Mouse (Mus musculus) cerebellum, postnatal 4 days (tissue): ENCODE measurements around the gene Gas2l2.

Source experiments
- DNase-seq, 2 experiments: peaks; one replicate each; pipeline ENCODE4 v3.0.0; 2022; ENCODE audit warnings: low spot score in 2 of 2, mixed read lengths in 1 of 2

The Gas2l2 gene

GRCm38 (mm10) chr11:83443824-83444223 lies 14.6 kb upstream of the Gas2l2 start:
- DNase-seq, result no peak

- peak; percentile 58 to 88 for DNase-seq
Observed at GRCm38 (mm10) chr11:83442596-83443267, 13.5 kb upstream of the Gas2l2 start.

- DNase-seq, result no peak
Observed at GRCm38 (mm10) chr11:83441235-83441634, 12.0 kb upstream of the Gas2l2 start.

- peak; percentile 83 to 90 for DNase-seq
Observed at GRCm38 (mm10) chr11:83440081-83441064, 11.1 kb upstream of the Gas2l2 start.

- no peak for DNase-seq
Observed at GRCm38 (mm10) chr11:83439426-83440060, 10.3 kb upstream of the Gas2l2 start.

- no peak for DNase-seq
Observed at GRCm38 (mm10) chr11:83437377-83437776, 8.1 kb upstream of the Gas2l2 start, which contains the start of gene 1700020L24Rik. Gene 1700020L24Rik, plus strand, starts transcription at chr11:83437677.

- DNase-seq, result no peak
Observed at GRCm38 (mm10) chr11:83432533-83432932, 3.3 kb upstream of the Gas2l2 start.

GRCm38 (mm10) chr11:83426964-83427363 lies 2.3 kb downstream of the Gas2l2 start:
- no peak for DNase-seq

GRCm38 (mm10) chr11:83424681-83425080 lies 4.6 kb downstream of the Gas2l2 start:
- DNase-seq, result peak; percentile 80 to 88

GRCm38 (mm10) chr11:83421305-83421704 lies 8.0 kb downstream of the Gas2l2 start:
- no peak for DNase-seq

- no peak for DNase-seq
Observed at GRCm38 (mm10) chr11:83420338-83420737, 8.9 kb downstream of the Gas2l2 start.

- no peak for DNase-seq
Observed at GRCm38 (mm10) chr11:83418566-83418965, 10.7 kb downstream of the Gas2l2 start.

- DNase-seq, result no peak
Observed at GRCm38 (mm10) chr11:83417708-83418107, 11.5 kb downstream of the Gas2l2 start.

GRCm38 (mm10) chr11:83417080-83417479 lies 12.2 kb downstream of the Gas2l2 start:
- DNase-seq, result no peak

GRCm38 (mm10) chr11:83410510-83410909 lies 18.7 kb downstream of the Gas2l2 start:
- DNase-seq, result no peak

GRCm38 (mm10) chr11:83409792-83410291 lies 19.4 kb downstream of the Gas2l2 start:
- DNase-seq, result peak; percentile 29 to 32

- peak in 1 of 2 experiments; percentile 53 for DNase-seq
Observed at GRCm38 (mm10) chr11:83409087-83409754, 20.0 kb downstream of the Gas2l2 start, which contains the start of gene Rasl10b. Gene Rasl10b, plus strand, starts transcription at chr11:83409137.

- DNase-seq, result no peak
Observed at GRCm38 (mm10) chr11:83408242-83408641, 21.0 kb downstream of the Gas2l2 start.

GRCm38 (mm10) chr11:83406391-83406790 lies 22.9 kb downstream of the Gas2l2 start:
- DNase-seq, result no peak

- DNase-seq, result no peak
Observed at GRCm38 (mm10) chr11:83403787-83404186, 25.5 kb downstream of the Gas2l2 start.

- no peak for DNase-seq
Observed at GRCm38 (mm10) chr11:83398724-83399123, 30.5 kb downstream of the Gas2l2 start.
